25 mouse cellular contexts compared by ENCODE assay signal in the genomic region with DNA sequence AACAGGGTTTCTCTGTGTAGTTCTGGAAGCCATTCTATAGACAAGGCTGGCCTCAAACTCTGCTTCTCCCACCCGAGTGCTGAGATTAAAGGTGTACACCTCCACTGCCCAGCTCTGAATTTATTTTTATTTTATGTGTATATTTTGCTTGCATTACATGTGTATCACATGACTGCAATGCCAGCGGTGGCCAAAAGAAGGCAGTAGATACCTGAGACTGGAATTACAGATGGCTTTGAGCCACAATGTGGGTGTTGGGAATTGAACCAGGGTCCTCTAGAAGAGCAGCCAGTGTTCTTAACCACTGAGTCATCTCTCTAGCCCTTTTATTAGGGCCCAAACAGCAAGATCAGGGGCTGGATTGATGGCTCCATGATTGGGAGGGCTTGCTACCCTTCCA. TPM values are rescaled to one million over a fixed set of nuclear protein-coding genes. Genes with fewer than 3 reads are reported as not detected.
DNase-seq lines count a peak whose midpoint lies in the region; ATAC-seq and TF ChIP-seq lines count a peak whose summit lies in the region.
"Had no signal": no experiment of that assay in that cellular context is flagged by ENCODE, and none has a peak within 500 bp of the region (broad histone marks: within the 10 kb centered on the region; RNA-seq: fewer than 3 reads in every experiment).

No protein-coding gene starts in this region.

- H3K9ac ChIP-seq in forebrain, embryonic 14.5 days (ENCODE audit: low read length), result no peak overlapping the region
- H3K9ac ChIP-seq: hindbrain, embryonic 12.5 days; limb, embryonic 13.5 days; lung, embryonic 15.5 days; midbrain, embryonic 12.5 days; stomach, embryonic 15.5 days had no signal

- no peaks in the 10 kb centered on the region for H3K4me1 ChIP-seq in forebrain, embryonic 14.5 days (ENCODE audit: control insufficient read depth, insufficient read depth, low read length)
- H3K4me1 ChIP-seq: hindbrain, embryonic 12.5 days; lung, embryonic 15.5 days; midbrain, embryonic 12.5 days; stomach, embryonic 15.5 days had no signal

- H3K4me3 ChIP-seq in layer of hippocampus, adult 2 months, result no peak overlapping the region
- no peak overlapping the region for H3K4me3 ChIP-seq in C2C12 (ENCODE audit: insufficient read depth, poor library complexity, severe bottlenecking)
- no peak overlapping the region for H3K4me3 ChIP-seq in forebrain, embryonic 14.5 days (ENCODE audit: low read depth, low read length)
- H3K4me3 ChIP-seq: erythroblast, embryonic 14.5 days; hindbrain, embryonic 12.5 days; limb, embryonic 13.5 days; lung, embryonic 15.5 days; midbrain, embryonic 12.5 days; stomach, embryonic 15.5 days had no signal

- H3K79me3 ChIP-seq in C2C12 (ENCODE audit: low read depth), result no peaks in the 10 kb centered on the region

- ATAC-seq in forebrain, embryonic 14.5 days, result no peak
- ATAC-seq: forebrain, embryonic 16.5 days had no signal

- no peaks in the 10 kb centered on the region for H3K36me3 ChIP-seq in C2C12 (ENCODE audit: control insufficient read depth, insufficient read depth)
- peaks cover under 1% of the 10 kb centered on the region; the same call in 1 of the 2 replicates for H3K36me3 ChIP-seq in forebrain, embryonic 14.5 days (ENCODE audit: control insufficient read depth, insufficient read depth, low read length)
- H3K36me3 ChIP-seq: lung, embryonic 15.5 days; stomach, embryonic 15.5 days had no signal

- no peak overlapping the region for H3K27ac ChIP-seq in layer of hippocampus, adult 2 months
- no peak overlapping the region for H3K27ac ChIP-seq in forebrain, embryonic 14.5 days (ENCODE audit: low read depth, low read length)
- H3K27ac ChIP-seq: hindbrain, embryonic 12.5 days; limb, embryonic 13.5 days; lung, embryonic 15.5 days; midbrain, embryonic 12.5 days; stomach, embryonic 15.5 days had no signal

- peak; percentile 55 for TF ChIP-seq CTCF in layer of hippocampus, adult 2 months (conservative IDR thresholded peaks at IDR 0.05)
- no peak for TF ChIP-seq CTCF in C2C12 (IDR thresholded peaks at IDR 0.05; ENCODE audit: control insufficient read depth, insufficient read depth, insufficient read length)
- peak; percentile 4; the same call in 1 of the 2 replicates for TF ChIP-seq CTCF in brain, embryonic 14.5 days (IDR thresholded peaks at IDR 0.05; ENCODE audit: borderline replicate concordance, extremely low read depth, insufficient read depth, insufficient read length)

- no peaks in the 10 kb centered on the region for H3K79me2 ChIP-seq in C2C12 (ENCODE audit: control insufficient read depth, insufficient read depth)

- H3K4me2 ChIP-seq in forebrain, embryonic 14.5 days (ENCODE audit: low read length), result no peak overlapping the region
- H3K4me2 ChIP-seq: hindbrain, embryonic 12.5 days; limb, embryonic 13.5 days; lung, embryonic 15.5 days; midbrain, embryonic 12.5 days; stomach, embryonic 15.5 days had no signal

- DNase-seq in layer of hippocampus, adult 2 months (ENCODE audit: low spot score in 2 of 2), result no peak
- DNase-seq in layer of hippocampus, adult 9-10 months (ENCODE audit: low spot score), result no peak
- DNase-seq in 416B (ENCODE audit: low read depth), result peak; percentile 53
- no peak for DNase-seq in brain, embryonic 14.5 days (ENCODE audit: low read depth)
- DNase-seq in forebrain, embryonic 14.5 days (ENCODE audit: low spot score), result no peak
- no peak for DNase-seq in embryo, embryonic 11 days
- DNase-seq: cerebellum, adult 11 months; layer of hippocampus, adult 9-11 months; right cerebral cortex, adult 18-20 months had no signal

- no peak for TF ChIP-seq POLR2A in brain, embryonic 14.5 days (IDR thresholded peaks at IDR 0.05; ENCODE audit: borderline replicate concordance, extremely low read depth, insufficient read depth, insufficient read length, poor library complexity, severe bottlenecking)

- 63% methylated on average over 2 of the region's 2 CpGs for WGBS in forebrain, embryonic 14.5 days

- no peaks in the 10 kb centered on the region for H3K9me3 ChIP-seq in forebrain, embryonic 14.5 days (replicated peaks; ENCODE audit: control insufficient read depth, low read length)
- H3K9me3 ChIP-seq: G1E; hindbrain, embryonic 12.5 days; limb, embryonic 13.5 days; lung, embryonic 15.5 days; midbrain, embryonic 12.5 days; stomach, embryonic 15.5 days had no signal

- H3K27me3 ChIP-seq in C2C12 (ENCODE audit: control insufficient read depth, insufficient read depth, insufficient read length), result no peaks in the 10 kb centered on the region
- no peaks in the 10 kb centered on the region for H3K27me3 ChIP-seq in forebrain, embryonic 14.5 days (replicated peaks; ENCODE audit: control insufficient read depth, insufficient read depth, low read length)
- H3K27me3 ChIP-seq: hindbrain, embryonic 12.5 days; limb, embryonic 13.5 days; lung, embryonic 15.5 days; midbrain, embryonic 12.5 days; stomach, embryonic 15.5 days had no signal

- no peak overlapping the region for H3ac ChIP-seq in C2C12 (ENCODE audit: control insufficient read depth, insufficient read length, low read depth)

TF ChIP-seq in C2C12, 6 proteins besides CTCF, POLR2A, EP300 and RAD21:
- TF ChIP-seq CEBPB (IDR thresholded peaks at IDR 0.05; ENCODE audit: low read depth) (no peak), USF1 (IDR thresholded peaks at IDR 0.05; ENCODE audit: low read depth) (peak; percentile 41)
TF ChIP-seq in C2C12: peak in this region for 1.

RNA-seq across cellular contexts. Expression of gene Selenow, which starts 8.3 kb away (rescaled TPM):
- 1,000 to 10,000 TPM; 1,462 to 1,494 TPM for total RNA-seq in layer of hippocampus, adult 2 months (2021)
- polyA plus RNA-seq in C2C12 (2012; fragmentation: generic; extraction: Trizol), result 423 TPM
- 874 and 948 TPM in 2 replicates for polyA plus RNA-seq in brain, embryonic 14.5 days (2012; rRNA removed)
- polyA plus RNA-seq in forebrain, embryonic 14.5 days (2014; fragmentation: Nextera tagmentation; extraction: Ambion mirVana), result 1,730 and 1,790 TPM in 2 replicates

RNA-seq across cellular contexts. Expression of gene Nop53, which starts 15.3 kb away (rescaled TPM):
- total RNA-seq in layer of hippocampus, adult 2 months (2021), result 100 to 1,000 TPM; 115 to 121 TPM
- polyA plus RNA-seq in C2C12 (2012; fragmentation: generic; extraction: Trizol), result 228 TPM
- 134 and 141 TPM in 2 replicates for polyA plus RNA-seq in brain, embryonic 14.5 days (2012; rRNA removed)
- 142 and 147 TPM in 2 replicates for polyA plus RNA-seq in forebrain, embryonic 14.5 days (2014; fragmentation: Nextera tagmentation; extraction: Ambion mirVana)

RNA-seq across cellular contexts. Expression of gene Ehd2, which starts 36.8 kb away (rescaled TPM):
- total RNA-seq in layer of hippocampus, adult 2 months (2021), result 1 to 10 TPM; 6.7 to 7.3 TPM
- polyA plus RNA-seq in C2C12 (2012; fragmentation: generic; extraction: Trizol), result 98.7 TPM
- polyA plus RNA-seq in brain, embryonic 14.5 days (2012; rRNA removed), result 6.5 and 9.7 TPM in 2 replicates
- polyA plus RNA-seq in forebrain, embryonic 14.5 days (2014; fragmentation: Nextera tagmentation; extraction: Ambion mirVana), result 4.5 and 6.2 TPM in 2 replicates
- total RNA-seq: granulocyte monocyte progenitor cell, adult 5-6 weeks had no signal

RNA-seq across cellular contexts. Expression of gene Crxos, which starts 48.1 kb away (rescaled TPM):
- total RNA-seq in layer of hippocampus, adult 2 months (2021), result not detected
- polyA plus RNA-seq in C2C12 (2012; fragmentation: generic; extraction: Trizol), result not detected
- 0.03 and 0.10 TPM in 2 replicates for polyA plus RNA-seq in brain, embryonic 14.5 days (2012; rRNA removed)
- polyA plus RNA-seq in forebrain, embryonic 14.5 days (2014; fragmentation: Nextera tagmentation; extraction: Ambion mirVana), result not detected in 2 replicates
- total RNA-seq: adrenal gland, adult 8-10 months; granulocyte monocyte progenitor cell, adult 5-6 weeks had no signal
- polyA plus RNA-seq: embryonic facial prominence, embryonic 11.5 days; forebrain, embryonic 16.5 days; G1E; heart, embryonic 16.5 days; hindbrain, embryonic 12.5 days; intestine, embryonic 16.5 days; limb, embryonic 13.5 days; lung, embryonic 15.5 days; small intestine, adult 2 months; stomach, embryonic 15.5 days; thymus, postnatal 0 days had no signal

RNA-seq across cellular contexts. Expression of gene Crx, which starts 50.8 kb away (rescaled TPM):
- not detected for total RNA-seq in layer of hippocampus, adult 2 months (2021)
- polyA plus RNA-seq in C2C12 (2012; fragmentation: generic; extraction: Trizol), result not detected
- polyA plus RNA-seq in brain, embryonic 14.5 days (2012; rRNA removed), result 0.08 and 0.18 TPM in 2 replicates
- polyA plus RNA-seq in forebrain, embryonic 14.5 days (2014; fragmentation: Nextera tagmentation; extraction: Ambion mirVana), result 0.09 TPM in 1 of 2 replicates, not detected in the other
- total RNA-seq: adrenal gland, adult 8-10 months; granulocyte monocyte progenitor cell, adult 5-6 weeks had no signal
- polyA plus RNA-seq: erythroblast, embryonic 14.5 days; forebrain, embryonic 16.5 days; G1E; heart, embryonic 16.5 days; hindbrain, embryonic 12.5 days; intestine, embryonic 16.5 days; limb, embryonic 13.5 days; lung, embryonic 15.5 days; small intestine, adult 2 months; stomach, embryonic 15.5 days; thymus, postnatal 0 days had no signal
